Mouse (Mus musculus) forebrain, embryonic 13.5 days (tissue): ENCODE measurements at regions not wholly inside any gene's neighbourhood (a gene's known extent, or its start where the extent isn't known, plus 50 kb on each side); places are given as distances from the start of the nearest gene placed in this dataset.

ENCODE experiments used
- ATAC-seq: fragments of 200-750 bp; cut with Nextera tagmentation; 2 replicates; pipeline ENCODE4 v1.8.0; 2017
- H3K27ac ChIP-seq: fragments of 300-500 bp; sonication (generic); 2 replicates; pipeline ENCODE4 v1.5.1; 2015; ENCODE audit warnings: inconsistent platforms, mild to moderate bottlenecking, moderate library complexity
- H3K27me3 ChIP-seq: fragments of 300-500 bp; sonication (generic); 2 replicates; pipeline ENCODE4 v1.6.1; 2015; ENCODE audit warnings: mild to moderate bottlenecking, inconsistent platforms
- H3K36me3 ChIP-seq: fragments of 300-500 bp; sonication (generic); 2 replicates; pipeline ENCODE4 v1.6.1; 2015; ENCODE audit warnings: mild to moderate bottlenecking, inconsistent platforms; ENCODE audit not compliant: poor library complexity, severe bottlenecking
- H3K4me1 ChIP-seq: fragments of 300-500 bp; sonication (generic); 2 replicates; pipeline ENCODE4 v1.6.1; 2015; ENCODE audit warnings: inconsistent platforms
- H3K4me2 ChIP-seq: fragments of 300-500 bp; sonication (generic); 2 replicates; pipeline ENCODE4 v1.6.1; 2015; ENCODE audit warnings: inconsistent platforms, mild to moderate bottlenecking, moderate library complexity
- H3K4me3 ChIP-seq: fragments of 300-500 bp; sonication (generic); 2 replicates; pipeline ENCODE4 v1.5.1; 2015; ENCODE audit warnings: mild to moderate bottlenecking, inconsistent platforms
- H3K9ac ChIP-seq: fragments of 300-500 bp; sonication (generic); 2 replicates; pipeline ENCODE4 v1.6.1; 2015; ENCODE audit warnings: mild to moderate bottlenecking, inconsistent platforms
- H3K9me3 ChIP-seq: fragments of 300-500 bp; sonication (generic); replicated peaks from 2 replicates; pipeline ENCODE4 v1.6.1; 2016; ENCODE audit warnings: inconsistent platforms
- WGBS: fragments of 180-500 bp; shearing (Covaris S2); methylation state at CpG from one replicate; pipeline ENCODE4 v1.1.7; 2015; 5-methylcytosine and 5-hydroxymethylcytosine counted together

DNA sequence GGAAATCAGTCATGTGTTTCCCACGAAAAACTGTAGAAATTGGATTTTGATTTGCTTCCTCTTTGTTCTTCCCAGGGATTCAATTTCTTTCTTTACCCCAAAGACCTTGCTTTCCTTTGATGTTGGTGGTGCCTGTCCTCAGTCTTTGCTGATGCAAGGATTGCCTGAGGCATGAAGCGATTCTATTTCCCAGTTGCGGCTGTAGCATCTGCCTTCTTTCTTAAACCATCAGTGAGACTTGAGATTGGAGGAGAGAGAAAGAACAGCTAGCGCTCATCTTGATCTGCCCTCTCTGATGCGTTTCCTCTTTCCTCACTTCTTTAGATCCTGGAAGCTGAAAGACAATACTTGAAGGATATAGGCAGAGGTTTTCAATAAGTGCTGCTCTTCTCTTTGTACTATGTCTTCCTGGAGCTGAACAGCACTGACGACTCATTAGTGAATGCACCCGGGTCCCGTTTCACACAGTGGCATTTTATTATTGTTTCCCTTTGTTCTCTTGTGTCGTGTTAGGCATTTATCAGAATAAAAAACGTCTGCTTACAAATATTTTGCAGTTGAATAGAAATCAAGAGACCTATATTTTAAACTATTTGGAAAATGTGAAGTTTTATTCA, 289.8 kb upstream of the Btbd3 start:
- Histone ChIP-seq H3K9ac (no peak overlapping the region), H3K9me3 (no peaks in the 10 kb centered on the region), H3K4me3 (no peak overlapping the region), H3K4me1 (no peaks in the 10 kb centered on the region), H3K36me3 (no peaks in the 10 kb centered on the region), H3K27me3 (no peaks in the 10 kb centered on the region), H3K27ac (no peak overlapping the region), H3K4me2 (no peak overlapping the region)
- no peak; the same call in 1 of the 2 replicates for ATAC-seq
- WGBS = 33% methylated on average over 10 of the region's 10 CpGs

DNA sequence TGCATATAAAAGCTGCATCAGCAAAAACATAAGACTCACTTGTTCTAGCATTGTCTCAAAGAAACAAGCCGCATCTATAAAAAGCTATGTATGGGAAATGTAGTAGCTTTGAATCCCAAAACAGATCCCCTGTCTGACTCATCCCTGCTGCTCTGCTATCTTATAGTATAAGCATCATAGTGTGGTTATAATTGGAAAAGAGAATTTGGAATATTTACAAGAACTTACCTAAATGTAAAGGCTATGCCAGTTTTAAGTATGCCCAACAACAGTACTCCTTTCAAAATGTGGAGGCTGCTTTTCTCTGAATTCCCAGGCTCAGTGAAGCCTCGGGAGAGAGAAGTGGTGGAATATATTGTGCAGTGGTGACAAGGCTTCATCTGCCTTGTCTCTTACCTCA, 301.5 kb upstream of the Btbd3 start:
- H3K36me3 ChIP-seq = no peaks in the 10 kb centered on the region
- H3K27ac ChIP-seq = no peak overlapping the region
- no peaks in the 10 kb centered on the region for H3K27me3 ChIP-seq
- ATAC-seq = no peak
- H3K4me2 ChIP-seq = no peak overlapping the region
- WGBS = 92% methylated on average over 2 of the region's 2 CpGs
- no peak overlapping the region for H3K4me3 ChIP-seq
- no peaks in the 10 kb centered on the region for H3K4me1 ChIP-seq
- no peak overlapping the region for H3K9ac ChIP-seq
- H3K9me3 ChIP-seq = no peaks in the 10 kb centered on the region

DNA sequence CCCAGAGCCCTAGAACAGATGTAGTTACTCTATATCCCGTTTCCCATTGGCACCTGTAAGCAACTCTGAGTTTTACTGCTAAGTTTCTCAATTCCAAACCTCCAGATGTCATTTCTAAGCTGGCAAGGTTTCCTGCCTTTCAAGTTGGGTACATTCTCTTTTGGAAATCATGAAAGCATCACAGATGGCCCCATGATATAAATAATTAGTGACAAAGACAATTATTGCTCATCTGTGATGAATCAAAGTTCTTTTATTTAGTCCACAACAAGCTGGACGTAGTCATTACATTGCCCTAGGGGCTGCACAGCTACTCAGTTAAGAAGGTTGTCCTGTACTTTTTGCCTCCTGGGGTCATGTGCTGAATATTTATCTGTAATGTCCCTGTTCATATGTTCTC, 303.2 kb upstream of the Btbd3 start:
- no peak overlapping the region for H3K4me2 ChIP-seq
- H3K27ac ChIP-seq = no peak overlapping the region
- ATAC-seq = no peak
- H3K9me3 ChIP-seq = no peaks in the 10 kb centered on the region
- H3K4me3 ChIP-seq = no peak overlapping the region
- no peaks in the 10 kb centered on the region for H3K36me3 ChIP-seq
- no peak overlapping the region for H3K9ac ChIP-seq
- H3K4me1 ChIP-seq = no peaks in the 10 kb centered on the region
- H3K27me3 ChIP-seq = no peaks in the 10 kb centered on the region
- 74% methylated on average over 2 of the region's 2 CpGs for WGBS

DNA sequence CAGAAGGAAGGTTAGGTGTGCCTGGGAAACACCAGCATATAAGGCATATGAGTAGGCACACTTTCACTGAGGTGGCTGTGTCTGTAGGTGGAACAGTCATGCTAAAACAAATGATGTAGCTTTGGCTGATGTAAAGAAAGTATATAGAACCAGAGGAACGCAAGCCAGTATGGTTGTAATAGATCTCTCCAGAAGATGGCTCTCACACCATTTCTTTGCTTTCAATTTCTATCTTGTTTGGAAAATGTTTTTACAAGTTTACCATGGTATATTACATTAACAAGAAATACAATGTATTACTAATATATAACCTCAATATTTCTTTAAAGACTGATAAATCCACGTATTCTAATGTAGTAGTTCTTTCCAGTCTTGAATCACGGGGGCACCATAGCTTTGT, 304.4 kb upstream of the Btbd3 start:
- no peaks in the 10 kb centered on the region for H3K4me1 ChIP-seq
- H3K36me3 ChIP-seq = no peaks in the 10 kb centered on the region
- WGBS = 90% methylated on average over 3 of the region's 3 CpGs
- H3K9ac ChIP-seq = no peak overlapping the region
- no peak for ATAC-seq
- no peaks in the 10 kb centered on the region for H3K27me3 ChIP-seq
- H3K27ac ChIP-seq = no peak overlapping the region
- no peak overlapping the region for H3K4me3 ChIP-seq
- no peak overlapping the region for H3K4me2 ChIP-seq
- H3K9me3 ChIP-seq = no peaks in the 10 kb centered on the region

DNA sequence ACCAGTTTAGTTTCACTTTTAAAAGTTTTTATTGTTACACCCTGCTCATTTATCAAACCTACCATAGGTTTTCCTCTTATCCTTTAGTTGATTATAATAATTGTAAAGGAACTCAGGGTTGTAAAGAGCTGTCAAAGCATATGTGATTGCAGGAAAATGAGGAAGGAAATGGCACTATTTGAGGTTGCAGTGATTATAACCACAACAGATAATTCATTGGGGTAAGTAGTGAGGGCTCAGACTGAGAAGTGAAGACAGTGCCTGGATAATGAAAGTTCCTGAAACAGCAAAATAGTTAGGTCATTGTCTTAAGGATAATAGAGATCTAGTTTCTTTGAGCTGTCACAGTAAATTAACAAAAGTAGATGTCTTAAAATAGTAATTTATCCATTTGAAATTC, 305.4 kb upstream of the Btbd3 start:
- H3K36me3 ChIP-seq = no peaks in the 10 kb centered on the region

DNA sequence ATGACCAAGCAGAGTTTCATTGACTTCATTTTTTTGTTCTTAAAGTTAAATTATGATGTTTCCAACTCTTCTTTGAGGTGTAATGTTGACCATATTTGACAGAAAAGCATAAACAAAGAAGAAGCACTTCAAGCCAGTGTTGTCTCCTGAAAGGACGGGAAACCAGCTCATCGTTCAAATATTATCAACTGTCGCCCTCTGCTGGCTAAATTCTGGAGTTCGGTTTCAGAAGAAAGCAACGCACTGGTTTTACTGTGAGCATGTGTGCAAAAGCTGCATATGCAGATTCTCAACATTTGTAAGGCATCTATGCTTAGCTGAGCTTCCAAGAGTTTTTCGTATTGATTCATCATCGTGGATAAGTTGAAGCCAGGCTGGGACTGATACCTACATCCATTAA, 313.6 kb upstream of the Btbd3 start:
- peak; percentile 85 for ATAC-seq
- Histone ChIP-seq H3K4me1 (peaks cover 15% of the 10 kb centered on the region), H3K27ac (no peak overlapping the region)

More for the DNA sequence above, 305.4 kb upstream of the Btbd3 start:
- ATAC-seq = no peak
- Histone ChIP-seq H3K27ac (no peak overlapping the region), H3K9me3 (no peaks in the 10 kb centered on the region), H3K9ac (no peak overlapping the region), H3K4me3 (no peak overlapping the region), H3K4me1 (no peaks in the 10 kb centered on the region), H3K4me2 (no peak overlapping the region), H3K27me3 (no peaks in the 10 kb centered on the region)

DNA sequence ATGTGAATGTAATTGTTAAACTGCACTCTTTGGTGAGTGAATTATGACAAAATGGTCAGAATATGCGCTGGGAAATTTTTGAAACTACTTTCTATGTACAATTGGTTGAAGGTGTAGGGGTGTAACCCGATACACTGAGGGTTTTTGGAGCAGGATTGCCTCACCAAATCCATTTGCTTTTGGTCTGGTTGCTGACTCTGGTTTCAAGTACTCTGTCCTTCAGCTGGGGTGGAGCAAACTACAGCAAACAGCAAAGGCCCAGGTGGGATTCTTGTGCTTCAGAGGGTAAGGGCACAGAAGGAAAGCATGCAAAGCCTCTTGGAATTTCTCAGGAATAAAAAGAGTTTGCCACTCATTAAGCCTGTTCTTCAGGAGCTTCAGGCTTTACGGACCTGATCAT, 316.8 kb upstream of the Btbd3 start:
- Histone ChIP-seq H3K9me3 (no peaks in the 10 kb centered on the region), H3K4me3 (no peak overlapping the region), H3K27ac (no peak overlapping the region), H3K27me3 (0 out of 2 replicates have a peak, but pooled peaks cover 4% of the 10 kb centered on the region), H3K4me2 (no peak overlapping the region), H3K4me1 (peaks cover 29% of the 10 kb centered on the region), H3K9ac (no peak overlapping the region), H3K36me3 (no peaks in the 10 kb centered on the region)
- 71% methylated on average over 3 of the region's 3 CpGs for WGBS
- ATAC-seq = no peak

More for the DNA sequence above, 313.6 kb upstream of the Btbd3 start:
- Histone ChIP-seq H3K9me3 (no peaks in the 10 kb centered on the region), H3K4me3 (no peak overlapping the region), H3K4me2 (no peak overlapping the region), H3K27me3 (0 out of 2 replicates have a peak, but pooled peaks cover 4% of the 10 kb centered on the region), H3K9ac (no peak overlapping the region), H3K36me3 (no peaks in the 10 kb centered on the region)
- WGBS = 6% methylated on average over 7 of the region's 7 CpGs

DNA sequence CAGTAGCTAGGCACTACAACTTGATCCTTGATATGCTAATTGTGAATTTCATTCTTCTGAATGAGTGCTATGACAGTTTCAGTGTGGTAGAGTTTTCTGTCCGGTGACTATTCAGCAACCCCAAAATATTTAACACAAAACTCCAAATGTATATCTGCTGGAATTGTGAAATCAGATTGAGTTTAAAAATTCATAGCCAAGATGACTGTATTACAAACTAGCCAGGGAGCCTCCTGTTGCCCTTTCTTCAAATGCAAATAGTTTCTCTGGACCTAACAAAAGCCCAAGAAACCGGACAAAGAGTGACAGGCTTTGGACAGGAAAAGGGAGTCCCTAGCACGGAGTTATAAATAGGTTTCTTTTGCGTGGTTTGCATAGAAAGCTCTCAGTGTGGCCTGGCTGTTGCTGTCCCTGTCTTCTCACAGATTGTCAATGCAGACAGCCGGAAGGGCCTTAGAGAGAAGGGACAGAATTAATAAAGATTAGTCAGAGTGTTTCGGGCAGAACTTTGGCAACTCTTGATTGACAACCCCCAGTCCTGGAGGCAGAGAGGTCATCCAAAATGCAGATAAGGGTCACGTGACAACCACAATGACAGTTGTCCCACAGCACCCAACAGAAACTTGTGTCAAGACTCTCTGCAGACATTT, 317.4 kb upstream of the Btbd3 start:
- Histone ChIP-seq H3K9me3 (no peaks in the 10 kb centered on the region), H3K9ac (no peak overlapping the region), H3K4me1 (peaks cover 29% of the 10 kb centered on the region), H3K27ac (no peak overlapping the region), H3K4me2 (no peak overlapping the region), H3K36me3 (no peaks in the 10 kb centered on the region), H3K4me3 (no peak overlapping the region), H3K27me3 (0 out of 2 replicates have a peak, but pooled peaks cover 4% of the 10 kb centered on the region)
- peak; percentile 61 for ATAC-seq
- WGBS = 14% methylated on average over 7 of the region's 7 CpGs

DNA sequence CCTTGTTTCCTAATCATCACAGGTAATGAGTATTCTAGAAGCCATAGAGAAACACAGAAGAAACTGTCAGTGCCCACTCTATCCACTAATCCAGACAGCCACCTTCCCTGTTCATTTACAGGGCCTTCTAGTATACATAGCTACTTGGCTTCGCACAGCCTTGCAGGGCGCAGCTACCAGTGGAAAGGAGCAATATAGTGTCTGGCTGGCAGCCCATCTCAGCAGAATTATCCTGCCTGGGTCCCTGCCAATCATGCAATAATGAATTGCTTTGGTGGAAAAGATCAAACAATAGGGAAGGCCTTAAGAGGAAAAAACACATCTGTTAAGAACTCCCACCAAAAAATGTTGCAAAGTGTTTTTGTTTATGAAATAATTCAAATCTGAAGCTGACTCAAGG, 319.8 kb upstream of the Btbd3 start:
- Histone ChIP-seq H3K9ac (no peak overlapping the region), H3K27ac (0 out of 2 replicates have a peak overlapping the region, but pooled peaks have one; percentile 0), H3K4me2 (no peak overlapping the region), H3K9me3 (no peaks in the 10 kb centered on the region), H3K4me1 (peaks cover 29% of the 10 kb centered on the region), H3K36me3 (no peaks in the 10 kb centered on the region), H3K27me3 (no peaks in the 10 kb centered on the region), H3K4me3 (no peak overlapping the region)
- 27% methylated on average over 2 of the region's 2 CpGs for WGBS
- ATAC-seq = peak; percentile 80

DNA sequence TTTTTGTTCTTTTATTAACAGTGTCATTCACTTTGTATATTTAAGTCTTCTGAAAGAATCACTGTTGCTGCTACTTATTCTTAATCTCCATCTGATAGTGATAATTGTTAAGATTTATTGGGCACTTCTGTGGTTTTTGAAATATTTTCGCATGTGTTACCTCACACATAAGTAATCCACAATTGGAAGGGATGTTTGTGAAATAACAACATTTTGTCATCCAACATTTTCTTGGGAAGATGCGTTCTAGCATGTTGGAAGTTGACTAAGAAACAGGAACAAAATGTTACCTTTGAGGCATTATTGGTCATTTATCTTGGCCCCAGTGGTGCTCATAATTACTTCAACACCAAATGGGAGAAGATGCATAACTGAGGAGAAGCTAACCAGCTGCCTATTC, 323.4 kb upstream of the Btbd3 start:
- no peaks in the 10 kb centered on the region for H3K36me3 ChIP-seq
- no peaks in the 10 kb centered on the region for H3K9me3 ChIP-seq
- WGBS = 91% methylated on average over 2 of the region's 2 CpGs
- no peak overlapping the region for H3K27ac ChIP-seq
- no peak for ATAC-seq
- H3K4me3 ChIP-seq = no peak overlapping the region
- H3K4me1 ChIP-seq = peaks cover 14% of the 10 kb centered on the region
- H3K4me2 ChIP-seq = no peak overlapping the region
- no peaks in the 10 kb centered on the region for H3K27me3 ChIP-seq
- no peak overlapping the region for H3K9ac ChIP-seq

DNA sequence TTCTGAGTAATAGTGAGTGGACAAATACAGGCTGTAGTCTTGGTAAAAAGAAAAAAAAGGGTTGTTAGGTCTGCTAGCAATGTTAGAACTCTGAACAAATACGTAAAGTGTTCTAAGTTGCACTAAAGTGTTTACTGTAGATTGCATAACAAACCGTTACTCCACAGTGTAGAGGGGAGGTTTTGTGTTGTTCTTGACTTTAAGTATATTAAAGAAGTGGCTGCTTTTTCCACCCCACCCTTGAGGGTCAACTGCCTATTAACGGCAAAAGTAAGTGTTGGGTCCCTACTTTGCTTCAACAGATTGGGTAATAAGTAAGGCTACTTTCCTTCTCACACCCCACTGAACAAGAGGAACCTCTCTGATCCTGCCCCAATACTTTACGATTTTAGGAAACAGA, 323.9 kb upstream of the Btbd3 start:
- 98% methylated on average over 4 of the region's 4 CpGs for WGBS
- H3K27me3 ChIP-seq = no peaks in the 10 kb centered on the region
- no peak overlapping the region for H3K27ac ChIP-seq
- no peak overlapping the region for H3K4me3 ChIP-seq
- no peak overlapping the region for H3K9ac ChIP-seq
- H3K4me2 ChIP-seq = no peak overlapping the region
- H3K4me1 ChIP-seq = peaks cover 14% of the 10 kb centered on the region
- ATAC-seq = no peak
- H3K9me3 ChIP-seq = no peaks in the 10 kb centered on the region
- H3K36me3 ChIP-seq = no peaks in the 10 kb centered on the region

DNA sequence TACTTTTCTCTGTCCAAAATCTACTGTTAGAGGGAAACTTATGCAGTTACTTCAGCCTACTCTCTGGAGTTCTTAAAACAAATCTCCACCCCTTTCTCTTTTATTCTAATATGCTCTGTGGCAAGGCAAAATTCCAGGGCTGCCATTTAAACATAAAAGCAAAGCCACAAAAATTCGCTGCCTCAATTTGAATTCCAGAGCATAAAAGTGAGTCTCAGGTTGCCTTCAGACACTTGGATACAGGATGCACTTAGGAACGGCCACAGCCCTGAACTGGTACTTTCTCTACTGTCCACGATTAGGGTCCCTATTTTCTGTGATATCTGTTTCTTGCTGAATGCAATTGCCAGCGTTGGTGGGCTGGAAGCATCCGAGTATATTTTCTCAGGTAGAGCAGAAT, 330.9 kb upstream of the Btbd3 start:
- ATAC-seq = no peak
- Histone ChIP-seq H3K36me3 (no peaks in the 10 kb centered on the region), H3K27ac (no peak overlapping the region), H3K4me2 (no peak overlapping the region), H3K4me3 (no peak overlapping the region), H3K9me3 (no peaks in the 10 kb centered on the region), H3K9ac (no peak overlapping the region), H3K27me3 (no peaks in the 10 kb centered on the region), H3K4me1 (no peaks in the 10 kb centered on the region)
- WGBS = 72% methylated on average over 5 of the region's 5 CpGs

DNA sequence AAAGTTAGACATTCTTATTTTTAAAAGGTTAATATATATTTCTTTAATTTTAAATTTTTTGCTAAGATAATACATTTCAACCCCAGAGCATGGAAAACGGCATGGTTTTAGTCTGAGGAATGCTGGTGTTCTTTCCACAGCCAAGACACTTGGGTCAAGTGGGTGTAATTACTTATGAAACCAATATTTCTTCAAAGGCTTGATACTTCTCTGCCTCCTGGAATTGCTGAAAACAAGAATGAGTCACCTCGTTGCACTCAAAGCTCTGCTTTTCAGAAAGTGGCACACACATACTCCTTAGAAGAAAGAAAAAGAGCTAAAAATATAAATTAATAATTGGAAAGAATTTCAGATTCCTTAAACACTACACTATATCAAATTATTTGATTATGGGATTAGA, 331.8 kb upstream of the Btbd3 start:
- ATAC-seq = no peak
- no peak overlapping the region for H3K4me3 ChIP-seq
- H3K9me3 ChIP-seq = no peaks in the 10 kb centered on the region
- H3K4me1 ChIP-seq = no peaks in the 10 kb centered on the region
- WGBS = 70% methylated on average over 2 of the region's 2 CpGs
- no peak overlapping the region for H3K4me2 ChIP-seq
- no peaks in the 10 kb centered on the region for H3K27me3 ChIP-seq
- H3K36me3 ChIP-seq = no peaks in the 10 kb centered on the region
- no peak overlapping the region for H3K9ac ChIP-seq
- H3K27ac ChIP-seq = no peak overlapping the region
